Mouse (Mus musculus) MEL (cell line): Measurements from ENCODE around the gene Spryd7.

ENCODE experiments used
- CTCF ChIP-seq, 3 experiments: IDR thresholded peaks in 2 of 3; conservative IDR thresholded peaks in 1 of 3; 2 replicates each; pipeline ENCODE4 v1.5.1; 2011 to 2012; ENCODE audit warnings: low read length in 3 of 3, low read depth in 2 of 3, mild to moderate bottlenecking in 2 of 3, improper control_type of control experiment in 1 of 3, inconsistent platforms in 1 of 3, mixed read lengths in 1 of 3, moderate library complexity in 1 of 3; ENCODE audit not compliant: control insufficient read depth in 1 of 3, insufficient read depth in 1 of 3, poor library complexity in 1 of 3, severe bottlenecking in 1 of 3
- MAX ChIP-seq: IDR thresholded peaks from 2 replicates; pipeline ENCODE4 v1.6.1; 2011; ENCODE audit warnings: low read length, improper control_type of control experiment
- POLR2A ChIP-seq, 2 experiments: IDR thresholded peaks; 2 replicates each; pipeline ENCODE4 v1.6.1; 2011 to 2012; ENCODE audit warnings: low read length in 2 of 2, mild to moderate bottlenecking in 2 of 2, control low read depth in 1 of 2, improper control_type of control experiment in 1 of 2, low read depth in 1 of 2, moderate library complexity in 1 of 2; ENCODE audit not compliant: control insufficient read depth in 1 of 2, insufficient read depth in 1 of 2, poor library complexity in 1 of 2

- TF ChIP-seq POLR2A (IDR thresholded peaks at IDR 0.05; ENCODE audit: control insufficient read depth in 1 of 2, insufficient read depth in 1 of 2, low read depth in 1 of 2, low read length in 2 of 2, poor library complexity in 1 of 2) = no peak
- TF ChIP-seq CTCF (IDR thresholded peaks at IDR 0.05 in 2 of 3, conservative IDR thresholded peaks at IDR 0.05 in 1 of 3; ENCODE audit: control insufficient read depth in 1 of 3, insufficient read depth in 1 of 3, low read depth in 2 of 3, low read length in 3 of 3, poor library complexity in 1 of 3, severe bottlenecking in 1 of 3) = no peak
- no peak for TF ChIP-seq MAX
Observed at GRCm38 (mm10) chr14:61493511-61494135, 63.1 kb downstream of the Spryd7 start.
